ENCODE assay signal across 10 mouse cellular contexts in genomic region chr9:64571091-64571490, GRCm38 (mm10).
"Had no signal": no experiment of that assay in that cellular context is flagged by ENCODE, and none has a peak within 500 bp of the region (broad histone marks: within the 10 kb centered on the region; RNA-seq: fewer than 3 reads in every experiment).

No protein-coding gene starts in this region.

- H3K9ac ChIP-seq: limb, embryonic 15.5 days; lung, embryonic 15.5 days; midbrain, embryonic 12.5 days had no signal

- H3K4me3 ChIP-seq: limb, embryonic 15.5 days; lung, embryonic 15.5 days; midbrain, embryonic 12.5 days had no signal

- DNase-seq: kidney, adult 18-20 months; kidney, postnatal 10 days; kidney, postnatal 4 days; lung, postnatal 14 days; right cerebral cortex, adult 18-20 months; right cerebral cortex, postnatal 25 days; thymus, postnatal 36 days had no signal

- H3K36me3 ChIP-seq: limb, embryonic 15.5 days; lung, embryonic 15.5 days; midbrain, embryonic 12.5 days had no signal

- H3K9me3 ChIP-seq: limb, embryonic 15.5 days; lung, embryonic 15.5 days; midbrain, embryonic 12.5 days had no signal

- H3K27me3 ChIP-seq: limb, embryonic 15.5 days; lung, embryonic 15.5 days had no signal

- H3K4me2 ChIP-seq: limb, embryonic 15.5 days; lung, embryonic 15.5 days; midbrain, embryonic 12.5 days had no signal

- H3K27ac ChIP-seq: limb, embryonic 15.5 days; lung, embryonic 15.5 days; midbrain, embryonic 12.5 days had no signal

- H3K4me1 ChIP-seq: lung, embryonic 15.5 days had no signal
